8 mouse cellular contexts compared by ENCODE assay signal in genomic region chr3:107517631-107518108, GRCm38 (mm10). TPM values are rescaled to one million over a fixed set of nuclear protein-coding genes. Genes with fewer than 3 reads are reported as not detected.
DNase-seq lines count a peak whose midpoint lies in the region; ATAC-seq lines count a peak whose summit lies in the region.

TSS of gene Slc6a17 (minus strand) at chr3:107518018.

- peak within 1 kb of the TSS; percentile 35 for H3K4me3 ChIP-seq in brown adipose tissue, adult 24 weeks (ENCODE audit: insufficient read depth, low read depth, low read length)
- H3K4me3 ChIP-seq in forebrain, embryonic 11.5 days (ENCODE audit: low read depth, low read length), result peak within 1 kb of the TSS; percentile 49
- H3K4me3 ChIP-seq in hindbrain, embryonic 14.5 days (replicated peaks; ENCODE audit: low read length), result peak within 1 kb of the TSS; percentile 61
- peak within 1 kb of the TSS; percentile 57 for H3K4me3 ChIP-seq in midbrain, embryonic 13.5 days (replicated peaks)

- no peak within 1 kb of the TSS for H3K27ac ChIP-seq in brown adipose tissue, adult 24 weeks (replicated peaks; ENCODE audit: low read depth, low read length)
- no peak within 1 kb of the TSS for H3K27ac ChIP-seq in forebrain, embryonic 11.5 days (ENCODE audit: low read depth, low read length)
- H3K27ac ChIP-seq in hindbrain, embryonic 14.5 days, result peak within 1 kb of the TSS; percentile 74
- peak within 1 kb of the TSS; percentile 75 for H3K27ac ChIP-seq in midbrain, embryonic 13.5 days

- ATAC-seq in forebrain, embryonic 11.5 days (replicated peaks; ENCODE audit: low FRiP score), result peak; percentile 75
- ATAC-seq in hindbrain, embryonic 14.5 days (ENCODE audit: low FRiP score), result peak; percentile 84
- peak; percentile 83 for ATAC-seq in midbrain, embryonic 13.5 days

- peak within 1 kb of the TSS; percentile 95 for H3K4me2 ChIP-seq in forebrain, embryonic 11.5 days (ENCODE audit: low read depth, low read length, severe bottlenecking)
- H3K4me2 ChIP-seq in hindbrain, embryonic 14.5 days (replicated peaks), result peak within 1 kb of the TSS; percentile 82
- H3K4me2 ChIP-seq in midbrain, embryonic 13.5 days (replicated peaks), result peak within 1 kb of the TSS; percentile 85

- H3K9ac ChIP-seq in forebrain, embryonic 11.5 days (ENCODE audit: low read length), result peak within 1 kb of the TSS; percentile 62
- H3K9ac ChIP-seq in hindbrain, embryonic 14.5 days, result peak within 1 kb of the TSS; percentile 63
- H3K9ac ChIP-seq in midbrain, embryonic 13.5 days (replicated peaks), result peak within 1 kb of the TSS; percentile 66

- peaks cover 32% of the 10 kb centered on the region for H3K27me3 ChIP-seq in forebrain, embryonic 11.5 days (ENCODE audit: control insufficient read depth, insufficient read depth, low read length)
- peaks cover 41% of the 10 kb centered on the region for H3K27me3 ChIP-seq in hindbrain, embryonic 14.5 days (ENCODE audit: control insufficient read depth, insufficient read depth, low read length)
- H3K27me3 ChIP-seq in midbrain, embryonic 13.5 days, result peaks cover 52% of the 10 kb centered on the region

- under 1% methylated on average over 67 of the region's 68 CpGs for WGBS in forebrain, embryonic 11.5 days
- WGBS in hindbrain, embryonic 14.5 days, result under 1% methylated on average over 66 of the region's 68 CpGs
- WGBS in midbrain, embryonic 13.5 days, result under 1% methylated on average over 68 of the region's 68 CpGs

- no peaks in the 10 kb centered on the region for H3K36me3 ChIP-seq in forebrain, embryonic 11.5 days (ENCODE audit: control insufficient read depth, insufficient read depth, low read length)
- no peaks in the 10 kb centered on the region for H3K36me3 ChIP-seq in hindbrain, embryonic 14.5 days (replicated peaks; ENCODE audit: control insufficient read depth, insufficient read depth)
- no peaks in the 10 kb centered on the region for H3K36me3 ChIP-seq in midbrain, embryonic 13.5 days

- no peaks in the 10 kb centered on the region for H3K4me1 ChIP-seq in brown adipose tissue, adult 24 weeks (ENCODE audit: control insufficient read depth, insufficient read depth, insufficient read length, low read length)
- peaks cover 5% of the 10 kb centered on the region; the same call in 1 of the 2 replicates for H3K4me1 ChIP-seq in forebrain, embryonic 11.5 days (replicated peaks; ENCODE audit: control insufficient read depth, insufficient read depth, low read length)
- peaks cover 19% of the 10 kb centered on the region for H3K4me1 ChIP-seq in hindbrain, embryonic 14.5 days (replicated peaks; ENCODE audit: control insufficient read depth, insufficient read depth, low read length)
- H3K4me1 ChIP-seq in midbrain, embryonic 13.5 days (replicated peaks), result peaks cover 26% of the 10 kb centered on the region

- H3K9me3 ChIP-seq in forebrain, embryonic 11.5 days (ENCODE audit: control insufficient read depth, low read length), result no peaks in the 10 kb centered on the region
- no peaks in the 10 kb centered on the region for H3K9me3 ChIP-seq in hindbrain, embryonic 14.5 days (ENCODE audit: control insufficient read depth, low read length)
- H3K9me3 ChIP-seq in midbrain, embryonic 13.5 days, result no peaks in the 10 kb centered on the region

- DNase-seq in gastrocnemius, adult 18-20 months (ENCODE audit: low spot score), result peak; percentile 6
- DNase-seq in gastrocnemius, postnatal 25 days, result no peak
- peak; percentile 82 for DNase-seq in forebrain, embryonic 11.5 days (ENCODE audit: low spot score)
- peak; percentile 75 for DNase-seq in hindbrain, embryonic 14.5 days (ENCODE audit: low spot score)
- peak; percentile 82 to 84 for DNase-seq in layer of hippocampus, postnatal 36 days
- peak; percentile 21 for DNase-seq in testis, postnatal 14 days (ENCODE audit: low spot score)

RNA-seq across cellular contexts. Expression of gene Slc6a17, which starts in this region (rescaled TPM):
- 1 to 10 TPM; 1.0 to 2.3 TPM for total RNA-seq in gastrocnemius, adult 18-20 months (2021)
- total RNA-seq in gastrocnemius, postnatal 25 days (2021), result under 1 TPM; 0.41 to 0.46 TPM
- 1.0 TPM in 1 of 2 replicates, not detected in the other for polyA plus RNA-seq in brown adipose tissue, adult 24 weeks (2012; ENCODE audit: insufficient read depth, insufficient read length, missing spikeins)
- 3.0 and 3.6 TPM in 2 replicates for polyA plus RNA-seq in forebrain, embryonic 11.5 days (2014; fragmentation: Nextera tagmentation; extraction: Ambion mirVana)
- polyA plus RNA-seq in hindbrain, embryonic 14.5 days (2014; fragmentation: Nextera tagmentation; extraction: Ambion mirVana), result 15.5 and 18.8 TPM in 2 replicates
- total RNA-seq in layer of hippocampus, postnatal 36 days (2021), result 100 to 1,000 TPM; 286 to 289 TPM
- polyA plus RNA-seq in midbrain, embryonic 13.5 days (2015; fragmentation: Nextera tagmentation; extraction: Ambion mirVana), result 6.0 and 13.4 TPM in 2 replicates

Comparison
In these comparisons a context has a peak if more than half of its experiments do, and no peak if none do; other contexts are left out.
1. RNA of gene Slc6a17 (total RNA-seq): 286 to 289 TPM in layer of hippocampus, postnatal 36 days; 1.0 to 2.3 TPM in gastrocnemius, adult 18-20 months and 0.41 to 0.46 TPM in gastrocnemius, postnatal 25 days; every median in the first group is over 10 times any median in the second.
2. H3K27ac ChIP-seq: peak in hindbrain, embryonic 14.5 days (single experiment) and midbrain, embryonic 13.5 days (single experiment); none in brown adipose tissue, adult 24 weeks (single experiment) and forebrain, embryonic 11.5 days (single experiment).
3. Peak in every context shown above with its lines, with median percentiles within 50 percentile points of each other: H3K4me3 ChIP-seq, ATAC-seq, H3K4me2 ChIP-seq and H3K9ac ChIP-seq.